Mouse (Mus musculus): ENCODE measurements around the gene Txnrd2.

The Txnrd2 gene

GRCm38 (mm10) chr16:18451486-18452181, 25.4 kb downstream of the Txnrd2 start:
- DNase-seq (ENCODE audit: low read depth, low spot score): no peak

- no peak for DNase-seq (ENCODE audit: low read depth, low spot score)
These were observed 26.2 kb downstream of the Txnrd2 start for GRCm38 (mm10) chr16:18452361-18452862.

- no peak for DNase-seq (ENCODE audit: low read depth, low spot score)
These were observed 27.7 kb downstream of the Txnrd2 start for GRCm38 (mm10) chr16:18453846-18454245.

- no peak for DNase-seq (ENCODE audit: low read depth, low spot score)
These were observed 29.2 kb downstream of the Txnrd2 start for GRCm38 (mm10) chr16:18455407-18455806.

- DNase-seq (ENCODE audit: low read depth, low spot score): no peak
These were observed 32.5 kb downstream of the Txnrd2 start for GRCm38 (mm10) chr16:18458661-18459060.

GRCm38 (mm10) chr16:18459335-18459954, 33.3 kb downstream of the Txnrd2 start:
- DNase-seq (ENCODE audit: low read depth, low spot score): no peak

- DNase-seq (ENCODE audit: low read depth, low spot score): no peak
These were observed 33.8 kb downstream of the Txnrd2 start for GRCm38 (mm10) chr16:18459955-18460370.

GRCm38 (mm10) chr16:18460826-18461225, 34.6 kb downstream of the Txnrd2 start:
- DNase-seq (ENCODE audit: low read depth, low spot score): no peak

GRCm38 (mm10) chr16:18462031-18462430, 35.8 kb downstream of the Txnrd2 start:
- no peak for DNase-seq (ENCODE audit: low read depth, low spot score)

GRCm38 (mm10) chr16:18462598-18462997, 36.4 kb downstream of the Txnrd2 start:
- DNase-seq (ENCODE audit: low read depth, low spot score): no peak

GRCm38 (mm10) chr16:18464271-18464670, 38.1 kb downstream of the Txnrd2 start:
- DNase-seq (ENCODE audit: low read depth, low spot score): no peak

- DNase-seq (ENCODE audit: low read depth, low spot score): no peak
These were observed 44.6 kb downstream of the Txnrd2 start for GRCm38 (mm10) chr16:18470829-18471228.

GRCm38 (mm10) chr16:18471381-18471955, 45.3 kb downstream of the Txnrd2 start:
- DNase-seq (ENCODE audit: low read depth, low spot score): no peak

GRCm38 (mm10) chr16:18471976-18472375, 45.8 kb downstream of the Txnrd2 start:
- no peak for DNase-seq (ENCODE audit: low read depth, low spot score)

- no peak for DNase-seq (ENCODE audit: low read depth, low spot score)
These were observed 46.2 kb downstream of the Txnrd2 start for GRCm38 (mm10) chr16:18472416-18472815.

GRCm38 (mm10) chr16:18472976-18473375, 46.8 kb downstream of the Txnrd2 start:
- no peak for DNase-seq (ENCODE audit: low read depth, low spot score)

GRCm38 (mm10) chr16:18474021-18474420, 47.8 kb downstream of the Txnrd2 start:
- no peak for DNase-seq (ENCODE audit: low read depth, low spot score)

- no peak for DNase-seq (ENCODE audit: low read depth, low spot score)
These were observed 51.8 kb downstream of the Txnrd2 start for GRCm38 (mm10) chr16:18477996-18478395.

GRCm38 (mm10) chr16:18479667-18480066, 53.5 kb downstream of the Txnrd2 start:
- no peak for DNase-seq (ENCODE audit: low read depth, low spot score)

- no peak for DNase-seq (ENCODE audit: low read depth, low spot score)
These were observed 54.8 kb downstream of the Txnrd2 start for GRCm38 (mm10) chr16:18480933-18481485.

- no peak for DNase-seq (ENCODE audit: low read depth, low spot score)
These were observed 56.2 kb downstream of the Txnrd2 start for GRCm38 (mm10) chr16:18482431-18482830.

- no peak for DNase-seq (ENCODE audit: low read depth, low spot score)
These were observed 57.7 kb downstream of the Txnrd2 start for GRCm38 (mm10) chr16:18483839-18484238.

Data from retina, adult 2 months (tissue).